Mouse (Mus musculus) lung, embryonic 15.5 days (tissue): Measurements from ENCODE around the gene Acot13. TPM values are rescaled to one million over a fixed set of nuclear protein-coding genes. Genes with fewer than 3 reads are reported as not detected.
"Not testable (repeated sequence)": the region's sequence is repeated elsewhere in the genome, so short reads cannot be mapped to it uniquely, and the experiment has no call there.

ENCODE experiments used
- ATAC-seq: fragments of 200-750 bp; cut with Nextera tagmentation; 2 replicates; pipeline ENCODE4 v1.8.0; 2017; ENCODE audit warnings: moderate number of reproducible peaks, borderline replicate concordance; ENCODE audit not compliant: low FRiP score, low TSS enrichment; ENCODE audit errors: extremely low read depth
- H3K27ac ChIP-seq: fragments of 300-500 bp; sonication (generic); 2 replicates; pipeline ENCODE4 v1.5.1; 2015; ENCODE audit warnings: moderate library complexity, mild to moderate bottlenecking, inconsistent platforms
- H3K27me3 ChIP-seq: fragments of 300-500 bp; sonication (generic); 2 replicates; pipeline ENCODE4 v1.6.1; 2015; ENCODE audit warnings: inconsistent platforms
- H3K36me3 ChIP-seq: fragments of 300-500 bp; sonication (generic); 2 replicates; pipeline ENCODE4 v1.6.1; 2015; ENCODE audit warnings: inconsistent platforms
- H3K4me1 ChIP-seq: fragments of 300-500 bp; sonication (generic); 2 replicates; pipeline ENCODE4 v1.6.1; 2015; ENCODE audit warnings: inconsistent platforms
- H3K4me2 ChIP-seq: fragments of 300-500 bp; sonication (generic); 2 replicates; pipeline ENCODE4 v1.6.1; 2015; ENCODE audit warnings: inconsistent platforms, mild to moderate bottlenecking, moderate library complexity
- H3K4me3 ChIP-seq: fragments of 300-500 bp; sonication (generic); 2 replicates; pipeline ENCODE4 v1.5.1; 2015; ENCODE audit warnings: mild to moderate bottlenecking, inconsistent platforms
- H3K9ac ChIP-seq: fragments of 300-500 bp; sonication (generic); 2 replicates; pipeline ENCODE4 v1.6.1; 2015; ENCODE audit warnings: inconsistent platforms
- H3K9me3 ChIP-seq: fragments of 300-500 bp; sonication (generic); 2 replicates; pipeline ENCODE4 v1.6.1; 2016; ENCODE audit warnings: inconsistent platforms
- WGBS: fragments of 180-500 bp; shearing (Covaris S2); methylation state at CpG from one replicate; pipeline ENCODE4 v1.1.7; 2015; 5-methylcytosine and 5-hydroxymethylcytosine counted together
- polyA plus RNA-seq: library from polyadenylated mRNA; unstranded; fragments of >200 nt; fragmentation: Nextera tagmentation; extraction: Ambion mirVana; gene quantifications from 2 replicates; pipeline ENCODE4 v1.2.1, GENCODE M21; 2015

Gene Acot13
- polyA plus RNA-seq, 1 experiment from 2014 or later: 68.6 TPM

DNA sequence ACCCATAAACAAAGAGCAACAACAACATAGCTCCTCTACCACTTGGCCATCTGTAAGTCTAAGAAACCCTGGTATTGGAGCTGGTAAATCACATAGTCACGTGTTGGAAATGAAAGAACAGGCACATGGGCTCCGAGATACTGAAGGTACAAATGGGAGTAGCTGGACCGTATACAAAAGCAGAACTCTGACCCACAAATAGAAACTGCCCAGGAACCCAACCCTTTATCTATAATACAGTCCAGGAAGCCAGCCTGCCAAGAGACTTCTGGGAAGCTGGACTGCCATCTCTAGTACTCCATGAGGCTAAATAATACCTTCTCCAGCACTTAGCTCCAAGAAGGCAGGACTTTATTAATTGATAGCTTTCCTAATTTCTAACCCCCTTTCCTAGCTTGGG is 21.2 kb upstream of the Acot13 start:
- Histone ChIP-seq H3K9me3 (no peaks in the 10 kb centered on the region), H3K4me2 (no peak overlapping the region), H3K9ac (no peak overlapping the region), H3K27me3 (no peaks in the 10 kb centered on the region), H3K27ac (no peak overlapping the region), H3K36me3 (no peaks in the 10 kb centered on the region), H3K4me1 (no peaks in the 10 kb centered on the region), H3K4me3 (no peak overlapping the region)
- no peak for ATAC-seq
- 81% methylated on average over 3 of the region's 3 CpGs for WGBS

DNA sequence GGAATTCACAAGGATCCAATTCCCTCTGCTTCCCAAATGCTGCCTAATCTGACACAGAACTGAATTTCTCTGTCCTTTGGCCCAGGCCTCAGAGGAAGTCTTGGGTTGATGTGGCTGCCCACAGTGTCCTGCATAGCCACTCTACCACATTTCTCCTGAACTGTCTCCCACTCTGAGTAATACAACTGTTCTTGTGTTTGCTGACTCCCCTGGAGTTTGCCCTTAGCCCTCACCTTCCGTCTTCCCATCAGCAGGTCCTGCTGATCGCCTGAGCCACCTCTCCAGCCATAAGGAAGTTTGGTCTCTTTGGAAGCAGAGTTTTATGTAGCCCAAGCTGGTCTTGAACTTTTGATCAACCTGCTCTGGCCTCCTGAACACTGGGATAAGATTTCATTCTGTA is 20.6 kb upstream of the Acot13 start:
- ATAC-seq: no peak
- WGBS: 68% methylated on average over 2 of the region's 2 CpGs

DNA sequence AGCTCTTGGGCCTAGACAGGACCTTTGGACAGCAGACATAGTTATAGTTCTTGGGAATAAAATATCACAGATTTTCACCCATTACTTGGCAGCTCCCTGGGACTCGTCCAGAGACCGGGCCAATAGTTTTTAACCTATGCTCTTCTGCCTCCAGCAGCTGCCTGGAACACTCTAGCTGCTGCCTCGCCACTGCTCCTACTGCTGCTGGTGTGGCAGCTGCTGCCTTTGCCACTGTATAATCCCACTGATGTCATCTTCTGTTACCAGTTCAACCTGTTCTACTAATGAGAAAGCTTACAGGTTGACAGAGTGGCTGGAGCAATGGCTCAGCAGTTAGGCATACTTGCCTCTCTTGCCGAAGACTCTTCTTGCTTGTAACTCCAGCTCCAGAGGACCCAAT is 18.0 kb upstream of the Acot13 start:
- Histone ChIP-seq H3K27me3 (no peaks in the 10 kb centered on the region), H3K9me3 (no peaks in the 10 kb centered on the region), H3K27ac (no peak overlapping the region), H3K4me2 (no peak overlapping the region), H3K4me3 (no peak overlapping the region), H3K36me3 (no peaks in the 10 kb centered on the region), H3K4me1 (peaks cover 5% of the 10 kb centered on the region), H3K9ac (no peak overlapping the region)
- no peak for ATAC-seq
- WGBS: 56% methylated on average over 4 of the region's 4 CpGs

More for the DNA sequence above, 20.6 kb upstream of the Acot13 start:
- Histone ChIP-seq H3K4me3 (no peak overlapping the region), H3K4me1 (no peaks in the 10 kb centered on the region), H3K27ac (no peak overlapping the region), H3K27me3 (no peaks in the 10 kb centered on the region), H3K9me3 (no peaks in the 10 kb centered on the region), H3K36me3 (no peaks in the 10 kb centered on the region), H3K9ac (no peak overlapping the region), H3K4me2 (no peak overlapping the region)

- H3K9me3 ChIP-seq: no peaks in the 10 kb centered on the region
- peak within 1 kb of the TSS; percentile 25 for H3K4me3 ChIP-seq
- no peaks in the 10 kb centered on the region for H3K27me3 ChIP-seq
- 13% methylated on average over 40 of the region's 40 CpGs for WGBS
- peaks cover 7% of the 10 kb centered on the region for H3K36me3 ChIP-seq
- no peak within 1 kb of the TSS for H3K27ac ChIP-seq
- H3K4me1 ChIP-seq: peaks cover 5% of the 10 kb centered on the region
- H3K4me2 ChIP-seq: peak within 1 kb of the TSS; percentile 64
- ATAC-seq: peak; percentile 73; the same call in 1 of the 2 replicates
- no peak within 1 kb of the TSS for H3K9ac ChIP-seq
These were observed 13.9 kb upstream of the Acot13 start, which contains the start of gene D130043K22Rik for GRCm38 (mm10) chr13:24844983-24845955. Gene D130043K22Rik, plus strand, starts transcription at chr13:24845135.

GRCm38 (mm10) chr13:24841702-24842101 is 10.4 kb upstream of the Acot13 start:
- H3K4me3 ChIP-seq: no peak overlapping the region
- H3K4me1 ChIP-seq: peaks cover 5% of the 10 kb centered on the region
- H3K9ac ChIP-seq: no peak overlapping the region
- WGBS: 73% methylated on average over 3 of the region's 3 CpGs
- peaks cover 19% of the 10 kb centered on the region for H3K36me3 ChIP-seq
- no peaks in the 10 kb centered on the region for H3K27me3 ChIP-seq
- no peak overlapping the region for H3K4me2 ChIP-seq
- H3K9me3 ChIP-seq: no peaks in the 10 kb centered on the region
- no peak for ATAC-seq
- no peak overlapping the region for H3K27ac ChIP-seq

GRCm38 (mm10) chr13:24839831-24840230 is 8.5 kb upstream of the Acot13 start:
- H3K9ac ChIP-seq: no peak overlapping the region
- H3K4me1 ChIP-seq: peaks cover 2% of the 10 kb centered on the region
- no peaks in the 10 kb centered on the region for H3K27me3 ChIP-seq
- no peak overlapping the region for H3K4me2 ChIP-seq
- H3K36me3 ChIP-seq: peaks cover 22% of the 10 kb centered on the region
- WGBS: 68% methylated on average over 3 of the region's 3 CpGs
- ATAC-seq: no peak
- H3K4me3 ChIP-seq: no peak overlapping the region
- no peaks in the 10 kb centered on the region for H3K9me3 ChIP-seq
- H3K27ac ChIP-seq: no peak overlapping the region

DNA sequence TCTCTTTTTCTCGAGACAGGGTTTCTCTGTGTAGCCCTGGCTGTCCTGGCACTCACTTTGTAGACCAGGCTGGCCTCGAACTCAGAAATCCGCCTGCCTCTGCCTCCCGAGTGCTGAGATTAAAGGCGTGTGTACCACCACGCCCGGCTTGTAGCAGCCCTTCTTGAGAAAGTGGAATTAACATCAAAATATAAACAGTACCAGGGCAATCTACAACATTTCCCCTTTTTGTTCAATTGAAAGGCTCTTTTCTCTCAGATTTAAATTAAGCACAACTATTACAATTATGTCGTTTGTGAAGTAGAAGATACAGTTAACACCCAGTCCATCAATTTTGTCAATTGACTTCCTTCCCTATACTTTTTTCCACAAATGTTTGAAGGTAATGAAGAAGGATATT is 6.4 kb upstream of the Acot13 start:
- ATAC-seq: not testable (repeated sequence)

GRCm38 (mm10) chr13:24832811-24833155 is 1.4 kb upstream of the Acot13 start:
- peaks cover 6% of the 10 kb centered on the region; the same call in 1 of the 2 replicates for H3K36me3 ChIP-seq
- H3K9ac ChIP-seq: peak overlapping the region; percentile 96
- H3K4me2 ChIP-seq: peak overlapping the region; percentile 73
- H3K27me3 ChIP-seq: no peaks in the 10 kb centered on the region
- peaks cover 22% of the 10 kb centered on the region for H3K4me1 ChIP-seq
- peak overlapping the region; percentile 95 for H3K4me3 ChIP-seq
- H3K9me3 ChIP-seq: no peaks in the 10 kb centered on the region
- no peak overlapping the region for H3K27ac ChIP-seq
- no peak for ATAC-seq
- WGBS: 21% methylated on average over 2 of the region's 2 CpGs

More for the DNA sequence above, 6.4 kb upstream of the Acot13 start:
- WGBS: 88% methylated on average over 8 of the region's 8 CpGs
- not testable (repeated sequence) for H3K4me2 ChIP-seq, H3K4me3 ChIP-seq, H3K9me3 ChIP-seq, H3K27ac ChIP-seq, H3K27me3 ChIP-seq, H3K9ac ChIP-seq
- Histone ChIP-seq H3K36me3 (peaks cover 22% of the 10 kb centered on the region), H3K4me1 (peaks cover 13% of the 10 kb centered on the region)

DNA sequence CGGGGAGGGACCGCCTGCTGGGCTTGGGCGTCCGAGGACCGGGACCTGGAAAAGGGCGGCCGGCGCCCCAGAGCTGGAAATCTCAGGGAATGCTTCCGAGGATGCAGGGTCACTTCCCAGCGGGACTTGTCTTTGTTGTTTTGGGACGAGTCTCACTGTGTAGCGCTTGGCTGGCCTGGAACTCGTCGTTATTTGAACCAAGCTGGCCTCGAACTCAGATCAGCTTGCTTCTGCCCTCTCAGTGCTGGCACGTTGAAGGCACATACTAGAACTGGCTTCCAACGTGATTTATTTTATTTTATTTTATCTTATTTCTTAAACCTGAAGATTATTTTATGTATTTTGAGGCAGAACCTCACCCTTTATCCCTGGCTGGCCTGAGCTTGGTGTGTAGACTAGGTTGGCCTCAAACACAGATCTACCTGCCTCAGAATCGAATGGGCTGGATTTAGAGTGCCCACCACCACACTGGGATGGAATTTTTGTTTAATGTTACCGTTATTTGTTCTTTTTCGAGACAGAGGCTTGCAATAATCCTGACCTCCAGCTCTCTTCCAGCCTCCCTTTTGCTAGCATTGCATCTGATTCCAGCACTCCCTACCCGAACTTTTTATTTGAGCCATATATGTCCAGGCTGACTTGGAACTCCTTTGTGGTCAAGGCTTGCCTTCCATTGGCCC is 931 bp upstream of the Acot13 start:
- Histone ChIP-seq H3K9me3 (no peaks in the 10 kb centered on the region), H3K27ac (peak overlapping the region; percentile 98), H3K27me3 (no peaks in the 10 kb centered on the region), H3K36me3 (peaks cover 5% of the 10 kb centered on the region; the same call in 1 of the 2 replicates), H3K4me1 (peaks cover 22% of the 10 kb centered on the region), H3K4me2 (peak overlapping the region; percentile 73), H3K9ac (peak overlapping the region; percentile 96), H3K4me3 (peak overlapping the region; percentile 95)
- under 1% methylated on average over 21 of the region's 21 CpGs for WGBS
- no peak for ATAC-seq

DNA sequence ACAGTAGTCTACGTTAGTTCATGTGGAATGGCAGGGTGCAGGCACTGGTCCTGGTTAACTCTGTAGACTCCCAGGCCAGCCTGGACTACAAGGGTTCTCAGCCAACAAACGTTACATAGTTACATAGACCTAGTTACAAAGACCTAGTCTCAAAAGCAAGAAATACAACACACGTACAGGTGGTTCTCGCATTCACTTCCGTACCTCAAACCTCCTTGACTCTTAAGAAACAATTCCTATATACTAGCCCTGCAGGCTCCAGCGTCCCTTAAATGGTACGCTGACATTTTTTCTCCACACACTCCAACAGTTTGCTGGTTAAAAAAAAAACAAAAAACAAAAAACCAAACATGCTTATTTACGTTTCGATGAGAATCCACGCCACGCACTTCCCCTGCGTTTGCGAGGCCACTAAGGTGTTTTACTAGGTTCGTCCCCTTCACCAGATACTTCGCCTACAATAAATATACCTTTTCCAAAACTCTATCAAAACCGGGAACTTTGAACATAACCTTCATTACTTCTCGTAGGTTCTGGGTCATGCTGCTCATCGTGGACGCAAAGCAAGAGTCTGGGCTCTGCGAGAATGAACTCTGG is 486 bp downstream of the Acot13 start:
- Histone ChIP-seq H3K9ac (peak overlapping the region; percentile 96), H3K36me3 (no peaks in the 10 kb centered on the region), H3K4me1 (peaks cover 22% of the 10 kb centered on the region), H3K4me2 (peak overlapping the region; percentile 74), H3K27me3 (no peaks in the 10 kb centered on the region), H3K4me3 (peak overlapping the region; percentile 95), H3K9me3 (no peaks in the 10 kb centered on the region), H3K27ac (peak overlapping the region; percentile 72)
- no peak for ATAC-seq
- 3% methylated on average over 20 of the region's 20 CpGs for WGBS

DNA sequence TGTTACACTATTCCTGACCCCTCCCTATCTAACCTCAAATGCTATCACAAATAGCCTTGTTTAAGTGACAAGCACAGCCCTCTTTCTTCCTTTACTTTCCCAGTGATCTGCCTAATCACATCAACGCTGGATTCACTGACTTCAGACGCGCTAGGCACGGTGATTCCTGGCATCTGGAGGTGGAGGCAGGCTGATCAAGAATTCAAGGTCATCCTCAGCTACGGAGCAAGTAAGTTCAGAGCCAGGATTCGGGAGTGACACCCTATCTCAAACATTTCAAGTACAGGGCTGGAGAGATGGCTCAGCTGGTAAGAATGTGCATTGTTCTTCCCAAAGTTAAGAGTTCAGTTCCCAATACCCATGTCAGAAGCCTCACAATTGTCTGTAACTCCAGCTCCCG is 5.2 kb downstream of the Acot13 start:
- H3K27ac ChIP-seq: no peak overlapping the region
- H3K27me3 ChIP-seq: no peaks in the 10 kb centered on the region
- no peaks in the 10 kb centered on the region for H3K36me3 ChIP-seq
- no peak for ATAC-seq
- H3K4me1 ChIP-seq: peaks cover 3% of the 10 kb centered on the region; the same call in 1 of the 2 replicates
- H3K9ac ChIP-seq: no peak overlapping the region
- no peak overlapping the region for H3K4me3 ChIP-seq
- no peak overlapping the region for H3K4me2 ChIP-seq
- no peaks in the 10 kb centered on the region for H3K9me3 ChIP-seq
- WGBS: 66% methylated on average over 7 of the region's 7 CpGs
